Mouse (Mus musculus): Measurements from ENCODE around the gene Srsf5.

Srsf5 gene

GRCm38 (mm10) chr12:80997652-80998051 is 52.3 kb downstream of the Srsf5 start:
- no peak for DNase-seq (ENCODE audit: low spot score in 2 of 2)

GRCm38 (mm10) chr12:80998528-80999221 is 53.4 kb downstream of the Srsf5 start:
- DNase-seq (ENCODE audit: low spot score in 2 of 2): no peak

All from frontal cortex, postnatal 10 days (tissue).